Mouse (Mus musculus): ENCODE measurements around the gene Pnpla2.

The Pnpla2 gene

DNA sequence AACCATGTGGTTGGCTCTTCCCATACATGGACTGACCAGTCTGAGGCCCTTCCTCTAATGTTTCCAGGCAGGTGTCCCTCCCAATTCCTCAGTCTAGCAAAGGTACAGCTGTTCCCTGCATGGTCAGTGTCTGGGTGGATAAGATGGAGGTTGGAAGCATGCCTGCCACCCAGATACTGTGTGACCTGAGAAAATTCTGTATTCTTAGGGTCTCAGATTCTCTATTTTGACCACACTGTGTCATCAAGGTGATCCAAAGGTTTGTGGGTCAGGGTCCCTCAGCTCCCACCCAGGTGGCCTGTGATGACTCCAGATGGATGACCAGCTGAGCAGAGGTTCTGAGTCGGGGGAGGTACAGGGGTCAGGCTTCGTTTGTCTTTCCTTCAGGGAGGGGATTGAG is 30.2 kb downstream of the Pnpla2 start:
- DNase-seq, result no peak

DNA sequence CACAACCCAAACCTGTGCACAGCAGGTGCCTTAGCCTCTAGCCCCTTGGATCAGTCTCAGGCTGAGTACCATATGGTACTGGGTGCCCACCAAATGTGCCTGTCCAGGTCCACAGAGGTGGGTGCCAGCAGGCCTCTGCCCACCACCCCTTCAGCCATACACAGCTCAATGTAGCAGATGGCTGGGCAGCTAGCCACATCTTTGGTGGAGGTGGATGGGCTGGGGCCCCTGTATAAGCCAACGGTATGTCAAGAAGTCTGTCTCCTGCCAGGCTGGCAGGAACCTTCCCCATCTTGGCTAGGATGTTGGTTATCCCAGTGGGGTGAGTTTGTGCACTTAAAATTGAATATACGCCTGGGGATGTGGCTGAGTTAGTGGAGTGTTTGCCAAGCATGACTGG is 30.6 kb downstream of the Pnpla2 start:
- DNase-seq, result no peak

DNA sequence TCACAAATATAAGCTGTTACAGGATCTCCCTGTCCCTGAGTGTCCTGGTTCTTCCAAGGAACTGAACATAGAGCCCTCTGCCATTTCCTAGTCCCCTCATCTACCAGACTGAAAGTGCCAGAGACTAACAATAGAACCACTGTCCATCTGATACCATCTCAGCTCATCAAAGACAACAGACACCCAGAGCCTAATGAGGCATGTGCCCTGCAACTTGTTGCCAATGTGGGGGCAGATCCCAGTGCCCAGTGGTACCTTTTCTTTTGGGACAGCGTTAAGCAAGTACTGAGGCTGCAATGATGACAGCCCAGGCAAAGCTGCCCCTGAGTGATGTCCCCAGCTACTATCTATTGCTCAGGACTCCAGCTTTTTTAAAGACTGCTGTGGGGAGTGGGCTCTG is 31.2 kb downstream of the Pnpla2 start:
- no peak for DNase-seq

DNA sequence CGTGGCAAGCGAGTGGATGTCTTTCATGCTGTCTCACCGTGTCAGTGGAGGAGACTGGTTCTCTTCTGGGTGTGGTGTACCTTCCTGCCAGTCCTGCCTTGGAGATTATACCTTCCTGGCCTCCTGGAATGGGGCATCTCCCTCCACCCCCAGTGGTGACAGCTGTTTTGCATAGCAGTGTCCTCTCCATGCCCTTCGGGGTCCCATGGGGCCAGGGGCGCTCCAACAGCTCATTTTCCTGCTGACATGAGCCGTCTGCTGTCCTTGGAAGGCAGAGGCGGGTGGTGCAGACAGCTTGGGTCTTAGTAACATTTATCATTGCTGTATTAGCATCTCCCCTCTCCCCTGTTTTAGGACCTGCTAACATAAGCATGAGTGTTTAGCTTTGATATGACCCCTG is 32.1 kb downstream of the Pnpla2 start:
- no peak for DNase-seq

DNA sequence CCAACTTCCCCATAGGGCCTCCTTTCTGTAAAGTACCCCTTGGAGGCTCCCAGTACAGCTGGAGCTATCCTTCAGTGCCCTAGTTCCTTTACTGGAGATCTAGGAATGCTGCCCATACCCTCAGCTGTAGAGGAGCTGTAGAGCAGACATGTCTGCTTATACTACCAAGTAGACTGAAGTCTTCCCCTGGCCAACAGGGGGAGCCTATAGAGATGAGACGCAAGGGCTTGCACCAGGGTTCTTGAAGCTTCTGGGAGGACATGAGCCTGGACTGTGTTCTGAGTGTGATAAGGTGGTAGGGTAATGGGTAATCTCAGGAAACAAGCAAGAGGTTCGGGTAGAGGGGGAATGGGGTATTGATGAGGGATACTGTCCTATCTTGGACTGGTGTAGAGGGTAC is 36.2 kb downstream of the Pnpla2 start:
- no peak for DNase-seq

DNA sequence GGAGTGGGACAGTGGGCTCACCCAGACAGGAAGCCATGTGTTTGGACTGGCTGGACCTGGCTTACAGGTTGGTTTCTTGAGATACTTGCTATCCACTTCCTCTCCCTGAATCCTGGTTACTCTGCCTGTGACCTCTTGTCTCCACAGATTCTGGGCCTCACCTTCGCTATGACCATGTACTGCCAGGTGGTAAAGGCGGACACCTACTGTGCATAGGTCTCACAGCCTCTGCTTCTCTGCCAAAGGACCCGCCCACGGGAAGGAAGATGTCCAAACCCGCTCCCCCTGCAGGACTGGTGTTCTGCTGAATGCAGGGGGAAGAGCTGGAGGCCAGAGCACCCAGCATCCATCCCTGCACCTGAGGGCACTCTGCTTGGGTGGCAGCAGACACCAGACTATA is 37.7 kb downstream of the Pnpla2 start:
- DNase-seq, result no peak

DNA sequence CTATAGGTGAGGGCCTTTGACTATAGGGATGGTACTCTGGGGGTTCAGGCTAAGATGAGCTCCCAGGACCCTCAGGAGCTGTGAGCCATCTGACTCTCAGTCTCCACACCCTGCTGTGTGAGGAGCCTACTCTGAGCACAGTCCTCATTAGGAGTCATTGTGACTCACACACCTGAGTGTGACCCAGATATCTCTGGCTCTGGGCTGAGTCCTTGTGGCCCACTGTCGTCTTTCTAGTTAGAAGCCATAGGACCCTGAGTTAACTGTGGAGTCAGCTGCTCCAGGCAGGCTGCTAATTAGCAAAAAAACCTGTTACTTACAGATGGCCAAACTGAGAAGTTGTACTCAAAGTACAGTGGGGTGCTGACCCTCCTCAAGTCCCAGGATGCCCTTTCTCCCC is 38.7 kb downstream of the Pnpla2 start:
- no peak for DNase-seq

DNA sequence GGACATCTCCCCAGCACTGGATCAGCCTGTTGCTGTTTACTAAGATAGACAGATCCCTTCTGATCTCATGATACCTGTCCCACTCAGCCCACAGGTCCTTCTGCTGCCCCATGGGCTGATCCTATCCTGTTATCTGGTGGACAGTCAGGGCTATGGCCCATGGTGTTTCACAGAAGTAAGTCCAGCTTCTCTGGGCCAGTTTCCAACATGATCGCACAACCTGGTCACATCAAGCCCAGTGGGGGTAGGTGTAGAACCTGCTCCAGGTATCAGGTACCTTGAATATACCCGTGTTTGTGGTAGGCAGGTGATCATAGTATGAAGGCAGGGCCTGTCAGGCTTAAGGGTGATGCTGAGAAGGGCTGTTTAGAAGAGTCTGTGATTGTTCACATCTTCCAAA is 40.4 kb downstream of the Pnpla2 start:
- DNase-seq, result no peak

DNA sequence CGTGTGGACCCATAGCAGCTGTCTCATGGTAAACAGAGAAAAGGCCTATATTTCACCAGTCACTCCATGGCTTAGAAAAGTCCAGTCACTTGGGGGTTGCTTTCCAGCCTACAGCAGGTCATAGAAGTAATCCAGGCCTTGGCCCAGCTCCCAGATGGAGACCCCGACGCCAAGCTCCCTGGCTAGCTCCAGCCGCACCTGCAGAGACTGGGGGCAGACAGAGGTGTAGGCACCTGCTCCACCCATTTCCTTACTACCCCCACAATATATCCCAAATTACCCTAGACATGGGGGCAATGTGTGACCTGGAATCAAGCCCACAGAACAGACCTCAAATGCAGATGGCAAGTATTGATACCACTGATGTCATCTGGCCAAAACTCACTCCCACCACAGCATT is 40.9 kb downstream of the Pnpla2 start:
- no peak for DNase-seq

DNA sequence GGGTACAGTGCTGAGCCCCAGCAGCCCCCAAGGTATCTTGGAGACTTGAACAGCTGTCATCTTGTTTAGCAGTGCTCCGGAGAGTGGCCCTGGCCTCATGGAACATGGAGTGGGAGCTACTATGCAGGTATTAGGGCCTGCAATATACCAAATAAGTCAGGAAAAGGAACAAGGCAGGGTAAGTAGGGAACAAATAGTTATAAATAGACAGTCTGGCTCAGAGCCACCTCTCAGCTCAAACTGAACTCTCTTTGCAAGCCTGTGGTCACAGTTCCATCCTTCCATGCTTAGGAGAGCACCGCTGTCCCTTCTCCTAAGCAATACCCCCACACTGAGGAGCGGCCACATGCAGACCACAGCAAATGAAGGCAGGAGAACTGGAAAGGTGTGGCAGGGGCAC is 42.6 kb downstream of the Pnpla2 start:
- no peak for DNase-seq

DNA sequence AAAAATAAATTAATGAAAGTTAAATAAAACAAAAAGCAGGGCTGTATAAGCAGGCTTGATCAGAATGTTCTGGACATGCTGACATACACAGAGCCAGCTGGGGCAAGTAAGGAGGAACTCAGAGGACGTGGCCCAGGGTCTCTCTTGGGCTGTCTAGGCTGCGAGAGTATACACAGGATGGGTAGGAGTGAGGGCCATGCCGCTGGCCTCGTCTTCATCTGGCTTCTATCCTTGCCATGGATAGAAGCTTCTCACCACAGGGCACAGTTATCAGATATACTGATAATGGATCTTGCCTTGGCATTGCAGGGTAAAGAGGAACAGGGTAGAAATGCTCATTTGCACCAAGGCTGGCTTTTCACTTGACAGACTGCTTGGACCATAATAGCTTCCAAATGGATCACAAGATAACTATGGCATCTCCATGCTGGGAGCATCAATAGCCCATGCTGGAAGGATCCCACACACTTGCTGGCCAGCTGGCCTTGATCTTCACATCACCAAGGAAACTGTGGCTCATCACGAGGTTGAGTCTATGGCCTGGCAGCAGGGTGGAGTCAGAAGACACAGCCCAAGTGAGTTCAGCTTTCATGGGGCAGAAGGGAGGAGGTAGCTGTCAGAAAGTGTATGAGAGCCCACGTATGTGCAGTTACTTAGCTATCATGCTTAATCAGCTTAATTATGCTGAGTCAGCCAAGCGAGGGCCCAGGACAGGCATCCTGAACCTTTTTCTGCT is 47.0 kb downstream of the Pnpla2 start:
- DNase-seq, result no peak

DNA sequence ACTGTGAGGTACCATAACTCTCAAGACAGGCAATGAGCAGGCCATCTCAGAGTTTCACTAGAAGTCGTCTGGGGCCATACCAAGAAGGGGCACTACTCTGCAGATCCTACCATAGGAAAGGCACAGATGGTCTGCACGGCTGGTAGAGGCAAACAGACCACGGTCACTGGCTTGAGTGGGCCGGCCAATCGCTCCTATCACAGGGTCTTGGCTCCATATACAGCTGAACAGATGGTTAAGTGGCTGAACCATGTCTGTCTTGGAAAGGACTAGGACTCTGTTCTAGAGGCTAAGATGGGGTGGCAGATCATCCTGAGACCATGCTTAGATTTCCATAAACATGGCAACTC is 47.5 kb downstream of the Pnpla2 start:
- no peak for DNase-seq

DNA sequence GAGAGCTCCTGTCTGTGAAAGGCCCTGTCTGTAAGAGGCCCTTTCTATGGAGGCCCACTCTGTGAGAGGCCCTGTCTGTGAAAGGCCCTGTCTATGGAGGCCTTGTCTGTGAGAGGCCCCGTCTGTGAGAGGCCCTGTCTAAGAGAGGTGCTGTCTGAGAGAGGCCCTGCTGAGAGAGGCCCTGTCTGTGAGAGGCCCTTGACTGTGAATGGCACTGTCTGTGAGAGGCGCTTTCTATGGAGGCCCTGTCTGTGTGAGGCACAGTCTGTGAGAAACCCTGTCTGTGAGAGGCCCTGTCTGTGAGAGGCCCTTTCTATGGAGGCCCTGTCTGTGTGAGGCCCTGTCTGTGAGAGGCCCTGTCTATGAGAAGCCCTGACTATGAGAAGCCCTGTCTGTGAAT is 51.3 kb downstream of the Pnpla2 start:
- no peak for DNase-seq

DNA sequence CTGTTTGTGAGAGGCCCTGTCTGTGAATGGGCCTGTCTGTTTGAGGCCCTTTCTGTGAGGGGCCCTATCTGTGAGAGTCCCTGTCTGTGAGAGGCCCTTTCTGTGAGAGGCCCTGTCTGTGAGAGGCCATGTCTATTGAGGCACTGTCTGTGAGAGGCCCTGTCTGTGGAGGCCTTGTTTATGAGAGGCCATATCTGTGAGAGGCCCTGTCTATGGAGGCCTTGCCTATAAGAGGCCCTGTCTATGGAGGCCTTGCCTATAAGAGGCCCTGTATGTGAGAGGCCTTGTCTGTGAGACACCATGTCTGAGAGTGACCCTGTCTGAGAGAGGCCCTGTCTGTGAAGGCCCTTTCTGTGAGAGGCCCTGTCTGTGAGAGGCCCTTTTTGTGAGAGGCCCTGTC is 53.2 kb downstream of the Pnpla2 start:
- DNase-seq, result no peak

DNA sequence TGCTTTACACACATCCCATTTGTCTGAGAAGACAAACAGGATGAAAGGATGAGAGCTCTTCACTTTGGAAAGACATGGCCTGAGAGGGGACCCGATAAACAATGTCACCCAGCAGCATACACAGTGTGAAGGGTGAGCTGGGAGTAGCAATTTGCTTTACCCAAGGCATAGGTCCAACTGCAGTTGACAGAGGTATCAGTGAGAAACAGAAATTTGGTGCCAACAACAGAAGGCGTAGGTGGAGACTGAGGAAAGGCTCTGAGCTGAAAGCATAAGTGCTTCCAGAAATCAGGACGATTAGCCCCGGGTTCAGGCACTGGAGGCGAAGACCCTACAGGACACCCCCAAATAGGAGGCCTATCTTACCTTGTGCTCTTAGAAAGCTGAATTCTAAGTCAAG is 55.2 kb downstream of the Pnpla2 start:
- DNase-seq, result no peak
